Comparison of ENCODE assay signal across 8 mouse cellular contexts in the genomic region with DNA sequence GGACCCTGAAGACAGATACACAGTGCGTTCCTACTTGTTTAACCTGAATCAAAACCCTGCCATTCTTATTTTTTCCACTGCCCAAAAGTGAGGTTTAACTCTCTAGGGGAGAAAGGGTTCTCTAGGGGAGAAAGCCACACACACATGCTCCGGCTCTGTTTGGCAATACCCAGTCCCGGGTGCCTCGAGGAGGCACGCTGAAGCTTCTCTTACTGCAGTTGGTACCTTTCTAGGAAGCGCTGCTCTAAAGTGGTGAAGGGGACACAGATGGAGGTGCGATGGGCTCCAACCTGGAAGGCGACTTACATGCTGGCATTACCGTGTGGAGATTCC. TPM values are rescaled to one million over a fixed set of nuclear protein-coding genes. Genes with fewer than 3 reads are reported as not detected.
DNase-seq lines count a peak whose midpoint lies in the region; ATAC-seq and TF ChIP-seq lines count a peak whose summit lies in the region.

No protein-coding gene starts in this region.

- no peaks in the 10 kb centered on the region for H3K9me3 ChIP-seq in heart, embryonic 10.5 days
- no peaks in the 10 kb centered on the region for H3K9me3 ChIP-seq in E14TG2a.4 (ENCODE audit: low read length)
- no peaks in the 10 kb centered on the region for H3K9me3 ChIP-seq in forebrain, embryonic 16.5 days (ENCODE audit: control insufficient read depth, low read length)
- H3K9me3 ChIP-seq in liver, embryonic 15.5 days (replicated peaks): no peaks in the 10 kb centered on the region

- peak overlapping the region; percentile 73 for H3K9ac ChIP-seq in forebrain, embryonic 16.5 days (replicated peaks; ENCODE audit: low read depth, low read length)
- H3K9ac ChIP-seq in liver, embryonic 15.5 days: no peak overlapping the region

- no peaks in the 10 kb centered on the region for H3K36me3 ChIP-seq in heart, embryonic 10.5 days
- H3K36me3 ChIP-seq in E14TG2a.4 (ENCODE audit: insufficient read depth, low read length): no peaks in the 10 kb centered on the region
- H3K36me3 ChIP-seq in forebrain, embryonic 16.5 days (ENCODE audit: control insufficient read depth, insufficient read depth): no peaks in the 10 kb centered on the region
- H3K36me3 ChIP-seq in liver, embryonic 15.5 days (replicated peaks): no peaks in the 10 kb centered on the region

- no peak for TF ChIP-seq CTCF in E14TG2a.4 (conservative IDR thresholded peaks at IDR 0.05; ENCODE audit: low read length)

- 9% methylated on average over 9 of the region's 9 CpGs for WGBS in heart, embryonic 10.5 days
- WGBS in forebrain, embryonic 16.5 days: 7% methylated on average over 9 of the region's 9 CpGs
- WGBS in liver, embryonic 15.5 days (ENCODE audit: insufficient replicate concordance): 5% methylated on average over 9 of the region's 9 CpGs

- H3K4me3 ChIP-seq in heart, embryonic 10.5 days: peak overlapping the region; percentile 89
- H3K4me3 ChIP-seq in E14TG2a.4 (replicated peaks; ENCODE audit: low read length): peak overlapping the region; percentile 83
- peak overlapping the region; percentile 79 for H3K4me3 ChIP-seq in forebrain, embryonic 16.5 days (replicated peaks; ENCODE audit: low read length)
- peak overlapping the region; percentile 54 for H3K4me3 ChIP-seq in liver, embryonic 15.5 days (replicated peaks)

- peak overlapping the region; percentile 88; the same call in 1 of the 2 replicates for H3K27ac ChIP-seq in heart, embryonic 10.5 days
- no peak overlapping the region for H3K27ac ChIP-seq in forebrain, embryonic 16.5 days (ENCODE audit: low read length)
- no peak overlapping the region for H3K27ac ChIP-seq in liver, embryonic 15.5 days (replicated peaks)

- H3K27me3 ChIP-seq in heart, embryonic 10.5 days (ENCODE audit: insufficient read depth, poor library complexity, severe bottlenecking): peaks cover 31% of the 10 kb centered on the region
- H3K27me3 ChIP-seq in E14TG2a.4 (ENCODE audit: insufficient read depth, low read length): peaks cover 32% of the 10 kb centered on the region
- H3K27me3 ChIP-seq in forebrain, embryonic 16.5 days (replicated peaks; ENCODE audit: control insufficient read depth, insufficient read depth, low read length): peaks cover 2% of the 10 kb centered on the region; the same call in 1 of the 2 replicates
- H3K27me3 ChIP-seq in liver, embryonic 15.5 days: peaks cover 36% of the 10 kb centered on the region

- ATAC-seq in forebrain, embryonic 16.5 days: peak; percentile 41
- no peak for ATAC-seq in liver, embryonic 15.5 days (ENCODE audit: insufficient read depth)
- no peak for ATAC-seq in CD4-positive, CD25-positive, alpha-beta regulatory T cell, adult 4 months

- DNase-seq in heart, embryonic 10.5 days (ENCODE audit: low spot score): no peak
- no peak for DNase-seq in heart, adult 11 months
- no peak for DNase-seq in urinary bladder, adult 18-20 months (ENCODE audit: low spot score in 2 of 2)
- DNase-seq in right cerebral cortex, postnatal 10 days (ENCODE audit: low spot score in 2 of 2): no peak

- H3K4me2 ChIP-seq in forebrain, embryonic 16.5 days (ENCODE audit: low read length): peak overlapping the region; percentile 100
- peak overlapping the region; percentile 68 for H3K4me2 ChIP-seq in liver, embryonic 15.5 days

- H3K4me1 ChIP-seq in heart, embryonic 10.5 days: no peaks in the 10 kb centered on the region
- H3K4me1 ChIP-seq in E14TG2a.4 (replicated peaks; ENCODE audit: low read depth, low read length): peaks cover 10% of the 10 kb centered on the region
- peaks cover 13% of the 10 kb centered on the region for H3K4me1 ChIP-seq in forebrain, embryonic 16.5 days (replicated peaks; ENCODE audit: control insufficient read depth, insufficient read depth, low read length)
- no peaks in the 10 kb centered on the region for H3K4me1 ChIP-seq in liver, embryonic 15.5 days (replicated peaks)

RNA-seq across cellular contexts. Expression of gene Adgrg6, which starts 0.9 kb away (rescaled TPM):
- 11.1 and 29.0 TPM in 2 replicates for polyA plus RNA-seq in heart, embryonic 10.5 days (2016; fragmentation: Nextera tagmentation; extraction: Ambion mirVana)
- 0.61 and 0.81 TPM in 2 replicates for polyA plus RNA-seq in forebrain, embryonic 16.5 days (2015; fragmentation: Nextera tagmentation; extraction: Ambion mirVana)
- 0.52 and 0.84 TPM in 2 replicates for polyA plus RNA-seq in liver, embryonic 15.5 days (2015; fragmentation: Nextera tagmentation; extraction: Ambion mirVana)
- not detected for polyA plus RNA-seq in CD4-positive, CD25-positive, alpha-beta regulatory T cell, adult 4 months (2017; shearing (Covaris generic))
